Mouse (Mus musculus) heart, postnatal 36 days (tissue): ENCODE measurements around the gene Tsc2. TPM values are rescaled to one million over a fixed set of nuclear protein-coding genes. Genes with fewer than 3 reads are reported as not detected.

ENCODE experiments used
- DNase-seq, 2 experiments: peaks; one replicate each; pipeline ENCODE4 v3.0.0; 2021 to 2022
- intact Hi-C: fragments of 180-260 bp; cut with DNase I; formaldehyde crosslinking; loops from one replicate; pipeline ENCODE4 v1.15.1; 2025
- total RNA-seq, 2 experiments: library from RNA; stranded (reverse); gene quantifications; 2 replicates each; pipeline ENCODE4 v1.2.3; 2021

The Tsc2 gene
- total RNA-seq, 2 experiments from 2014 or later, result 106 to 112 TPM

GRCm38 (mm10) chr17:24649581-24650069 is 17.2 kb upstream of the Tsc2 start:
- DNase-seq, result peak; percentile 66 to 74
- intact Hi-C loops, result loop anchor here (2.0 kb wide), 1 partner anchor 17 kb away; the partner anchor contains the start of genes Nthl1 and Tsc2

- intact Hi-C loops, result no loop called here
- no peak for DNase-seq
Observed at GRCm38 (mm10) chr17:24648731-24649377, 16.4 kb upstream of the Tsc2 start.

- DNase-seq, result no peak
- intact Hi-C loops, result no loop called here
Observed at GRCm38 (mm10) chr17:24647493-24647892, 15.1 kb upstream of the Tsc2 start.

GRCm38 (mm10) chr17:24646381-24646780 is 14.0 kb upstream of the Tsc2 start:
- intact Hi-C loops, result no loop called here
- no peak for DNase-seq

- no peak for DNase-seq
- intact Hi-C loops, result no loop called here
Observed at GRCm38 (mm10) chr17:24645916-24646315, 13.5 kb upstream of the Tsc2 start.

- intact Hi-C loops, result no loop called here
- DNase-seq, result peak; percentile 67 to 73
Observed at GRCm38 (mm10) chr17:24644875-24645721, 12.7 kb upstream of the Tsc2 start.

- peak in 1 of 2 experiments; percentile 57 for DNase-seq
- intact Hi-C loops, result no loop called here
Observed at GRCm38 (mm10) chr17:24644030-24644715, 11.7 kb upstream of the Tsc2 start.

GRCm38 (mm10) chr17:24642791-24643343 is 10.4 kb upstream of the Tsc2 start:
- intact Hi-C loops, result no loop called here
- no peak for DNase-seq

GRCm38 (mm10) chr17:24641944-24642343 is 9.5 kb upstream of the Tsc2 start:
- intact Hi-C loops, result no loop called here

GRCm38 (mm10) chr17:24640581-24640980 is 8.2 kb upstream of the Tsc2 start:
- DNase-seq, result no peak
- intact Hi-C loops, result no loop called here

More at GRCm38 (mm10) chr17:24641944-24642343, 9.5 kb upstream of the Tsc2 start:
- no peak for DNase-seq

GRCm38 (mm10) chr17:24640119-24640518 is 7.7 kb upstream of the Tsc2 start:
- no peak for DNase-seq
- intact Hi-C loops, result no loop called here

GRCm38 (mm10) chr17:24639571-24639988 is 7.2 kb upstream of the Tsc2 start:
- intact Hi-C loops, result no loop called here

GRCm38 (mm10) chr17:24638840-24639239 is 6.4 kb upstream of the Tsc2 start:
- peak; percentile 61 to 65 for DNase-seq
- intact Hi-C loops, result no loop called here

More at GRCm38 (mm10) chr17:24639571-24639988, 7.2 kb upstream of the Tsc2 start:
- DNase-seq, result no peak

- DNase-seq, result peak in 1 of 2 experiments; percentile 50
- intact Hi-C loops, result no loop called here
Observed at GRCm38 (mm10) chr17:24638214-24638613, 5.8 kb upstream of the Tsc2 start.

- intact Hi-C loops, result no loop called here
- no peak for DNase-seq
Observed at GRCm38 (mm10) chr17:24636781-24637481, 4.5 kb upstream of the Tsc2 start.

- DNase-seq, result no peak
- intact Hi-C loops, result no loop called here
Observed at GRCm38 (mm10) chr17:24635694-24636093, 3.3 kb upstream of the Tsc2 start.

GRCm38 (mm10) chr17:24635024-24635423 is 2.6 kb upstream of the Tsc2 start:
- DNase-seq, result no peak
- intact Hi-C loops, result no loop called here

GRCm38 (mm10) chr17:24633831-24634230 is 1.4 kb upstream of the Tsc2 start:
- intact Hi-C loops, result loop anchor here (2.0 to 5.0 kb wide), 2 partner anchors 17 to 33 kb away; partner anchors contain the start of genes Slc9a3r2 and Zfp598
- DNase-seq, result no peak

- intact Hi-C loops, result loop anchor here (2.0 to 5.0 kb wide), 2 partner anchors 18 to 34 kb away; partner anchors contain the start of genes Slc9a3r2 and Zfp598
Observed at GRCm38 (mm10) chr17:24632813-24633449, 501 bp upstream of the Tsc2 start.

More at GRCm38 (mm10) chr17:24632813-24633449, 501 bp upstream of the Tsc2 start:
- peak; percentile 74 to 80 for DNase-seq
